Mouse (Mus musculus) spleen, postnatal 10 days (tissue): ENCODE measurements at regions not wholly inside any gene's neighbourhood (a gene's known extent, or its start where the extent isn't known, plus 50 kb on each side); places are given as distances from the start of the nearest gene placed in this dataset.

Experiments used
- DNase-seq, 2 experiments: peaks; one replicate each; pipeline ENCODE4 v3.0.0; 2021 to 2022; ENCODE audit warnings: low spot score in 2 of 2

GRCm38 (mm10) chr2:172613891-172614391 is 64.5 kb downstream of the Tfap2c start:
- DNase-seq: no peak

GRCm38 (mm10) chr2:172615148-172615547 is 65.8 kb downstream of the Tfap2c start:
- no peak for DNase-seq

- DNase-seq: no peak
Measured at GRCm38 (mm10) chr2:172615582-172615981, 66.2 kb downstream of the Tfap2c start.

GRCm38 (mm10) chr2:172619168-172619567 is 69.8 kb downstream of the Tfap2c start:
- DNase-seq: no peak

- no peak for DNase-seq
Measured at GRCm38 (mm10) chr2:172620001-172620400, 70.6 kb downstream of the Tfap2c start.

- no peak for DNase-seq
Measured at GRCm38 (mm10) chr2:172623707-172624106, 74.3 kb downstream of the Tfap2c start.

- DNase-seq: no peak
Measured at GRCm38 (mm10) chr2:172627353-172628306, 78.2 kb downstream of the Tfap2c start.

- peak in 1 of 2 experiments; percentile 21 for DNase-seq
Measured at GRCm38 (mm10) chr2:172630333-172630732, 80.9 kb downstream of the Tfap2c start.

- DNase-seq: no peak
Measured at GRCm38 (mm10) chr2:172642616-172643015, 93.2 kb downstream of the Tfap2c start.

GRCm38 (mm10) chr2:172643860-172644259 is 94.5 kb downstream of the Tfap2c start:
- no peak for DNase-seq

GRCm38 (mm10) chr2:172644451-172644850 is 95.1 kb downstream of the Tfap2c start:
- DNase-seq: no peak

GRCm38 (mm10) chr2:172648072-172648471 is 98.7 kb downstream of the Tfap2c start:
- DNase-seq: no peak

GRCm38 (mm10) chr2:172660479-172660878 is 111.1 kb downstream of the Tfap2c start:
- no peak for DNase-seq

GRCm38 (mm10) chr2:172660916-172661315 is 111.5 kb downstream of the Tfap2c start:
- no peak for DNase-seq

- DNase-seq: no peak
Measured at GRCm38 (mm10) chr2:172661418-172661980, 112.1 kb downstream of the Tfap2c start.

- no peak for DNase-seq
Measured at GRCm38 (mm10) chr2:172662165-172662564, 112.8 kb downstream of the Tfap2c start.

GRCm38 (mm10) chr2:172663681-172664080 is 114.3 kb downstream of the Tfap2c start:
- no peak for DNase-seq

- DNase-seq: no peak
Measured at GRCm38 (mm10) chr2:172673081-172673480, 123.7 kb downstream of the Tfap2c start.

GRCm38 (mm10) chr2:172674641-172675040 is 125.2 kb downstream of the Tfap2c start:
- no peak for DNase-seq

- DNase-seq: no peak
Measured at GRCm38 (mm10) chr2:172675081-172675480, 125.7 kb downstream of the Tfap2c start.

- no peak for DNase-seq
Measured at GRCm38 (mm10) chr2:172690196-172690595, 140.8 kb downstream of the Tfap2c start.

- DNase-seq: no peak
Measured at GRCm38 (mm10) chr2:172690931-172691651, 141.7 kb downstream of the Tfap2c start.
